Mouse (Mus musculus): Measurements from ENCODE around the gene Gyg. TPM values are rescaled to one million over a fixed set of nuclear protein-coding genes. Genes with fewer than 3 reads are reported as not detected.

Gyg gene
- polyA plus RNA-seq, 1 experiment, result 24.6 TPM

GRCm38 (mm10) chr3:20155476-20155875 is 359 bp upstream of the Gyg start:
- 42% methylated on average over 6 of the region's 6 CpGs for WGBS
- DNase-seq, result no peak
- H3K27ac ChIP-seq (ENCODE audit: control insufficient read depth, insufficient read depth, low read length), result no peak overlapping the region
- H3K27me3 ChIP-seq (ENCODE audit: control insufficient read depth, insufficient read depth, low read length), result no peaks in the 10 kb centered on the region
- 0 out of 2 replicates have a peak, but pooled peaks cover 2% of the 10 kb centered on the region for H3K4me1 ChIP-seq (replicated peaks; ENCODE audit: control insufficient read depth, insufficient read depth, low read length)
- no peak overlapping the region for H3K4me3 ChIP-seq (ENCODE audit: control insufficient read depth, insufficient read depth, low read length)
- TF ChIP-seq CTCF (IDR thresholded peaks at IDR 0.05; ENCODE audit: borderline replicate concordance, control insufficient read depth, extremely low read depth, insufficient read depth, low read length, poor library complexity), result no peak
- no peak for TF ChIP-seq POLR2A (IDR thresholded peaks at IDR 0.05; ENCODE audit: control insufficient read depth, extremely low read depth, insufficient read depth, low read length, poor library complexity)
- no peaks in the 10 kb centered on the region; the same call in 1 of the 2 replicates for H3K36me3 ChIP-seq (ENCODE audit: control insufficient read depth, insufficient read depth, low read length)

DNA sequence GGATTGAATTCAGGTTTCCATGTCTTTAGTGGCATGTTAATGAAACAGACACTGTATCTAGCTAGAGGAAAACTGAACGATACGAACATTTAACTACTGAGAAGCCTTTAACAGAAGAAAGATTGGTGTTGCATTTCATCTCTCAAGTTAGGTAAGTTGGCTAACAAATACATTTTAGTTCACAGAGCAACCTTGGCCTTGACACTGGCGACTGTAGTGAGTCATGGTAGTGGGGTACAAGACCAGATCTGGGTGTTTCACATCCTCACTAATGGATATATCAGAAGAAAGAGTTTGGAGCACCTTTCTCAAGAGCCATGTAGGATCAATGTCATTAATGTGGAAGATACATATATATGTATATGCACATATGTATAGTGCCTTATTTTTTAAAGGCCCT is 3.5 kb downstream of the Gyg start:
- DNase-seq, result no peak
- Histone ChIP-seq H3K4me1 (replicated peaks; ENCODE audit: control insufficient read depth, insufficient read depth, low read length) (0 out of 2 replicates have a peak, but pooled peaks cover 2% of the 10 kb centered on the region), H3K27me3 (ENCODE audit: control insufficient read depth, insufficient read depth, low read length) (no peaks in the 10 kb centered on the region), H3K27ac (ENCODE audit: control insufficient read depth, insufficient read depth, low read length) (no peak overlapping the region), H3K36me3 (ENCODE audit: control insufficient read depth, insufficient read depth, low read length) (peaks cover 3% of the 10 kb centered on the region), H3K4me3 (ENCODE audit: control insufficient read depth, insufficient read depth, low read length) (no peak overlapping the region)
- WGBS, result 92% methylated on average over 3 of the region's 3 CpGs
- TF ChIP-seq POLR2A (IDR thresholded peaks at IDR 0.05; ENCODE audit: control insufficient read depth, extremely low read depth, insufficient read depth, low read length, poor library complexity), result no peak
- no peak for TF ChIP-seq CTCF (IDR thresholded peaks at IDR 0.05; ENCODE audit: borderline replicate concordance, control insufficient read depth, extremely low read depth, insufficient read depth, low read length, poor library complexity)

DNA sequence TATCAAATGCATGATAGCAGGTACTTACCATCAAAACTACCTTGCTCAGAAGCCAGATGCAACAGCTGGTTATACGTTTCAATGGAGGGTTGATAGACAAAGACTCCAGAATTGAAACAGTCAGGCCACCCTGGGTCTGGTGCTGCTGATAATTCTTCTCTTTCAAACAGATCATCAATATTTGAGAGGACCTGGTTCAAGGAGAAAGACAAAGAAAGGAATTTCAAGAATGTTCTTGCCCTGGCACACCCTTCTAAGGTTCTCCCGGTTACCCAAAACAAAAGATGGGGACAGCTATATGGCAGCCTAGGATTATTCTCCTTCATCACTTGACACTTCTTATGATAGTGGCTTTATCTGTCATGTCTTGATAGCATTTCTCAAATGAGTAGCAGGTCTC is 4.6 kb downstream of the Gyg start:
- no peak overlapping the region for H3K4me3 ChIP-seq (ENCODE audit: control insufficient read depth, insufficient read depth, low read length)
- H3K36me3 ChIP-seq (ENCODE audit: control insufficient read depth, insufficient read depth, low read length), result peaks cover 3% of the 10 kb centered on the region
- TF ChIP-seq POLR2A (IDR thresholded peaks at IDR 0.05; ENCODE audit: control insufficient read depth, extremely low read depth, insufficient read depth, low read length, poor library complexity) (no peak), CTCF (IDR thresholded peaks at IDR 0.05; ENCODE audit: borderline replicate concordance, control insufficient read depth, extremely low read depth, insufficient read depth, low read length, poor library complexity) (no peak)
- no peak overlapping the region for H3K27ac ChIP-seq (ENCODE audit: control insufficient read depth, insufficient read depth, low read length)
- 93% methylated on average over 2 of the region's 2 CpGs for WGBS
- no peaks in the 10 kb centered on the region for H3K27me3 ChIP-seq (ENCODE audit: control insufficient read depth, insufficient read depth, low read length)
- DNase-seq, result no peak
- H3K4me1 ChIP-seq (replicated peaks; ENCODE audit: control insufficient read depth, insufficient read depth, low read length), result 0 out of 2 replicates have a peak, but pooled peaks cover 2% of the 10 kb centered on the region

- TF ChIP-seq POLR2A (IDR thresholded peaks at IDR 0.05; ENCODE audit: control insufficient read depth, extremely low read depth, insufficient read depth, low read length, poor library complexity) (no peak), CTCF (IDR thresholded peaks at IDR 0.05; ENCODE audit: borderline replicate concordance, control insufficient read depth, extremely low read depth, insufficient read depth, low read length, poor library complexity) (no peak)
- H3K27ac ChIP-seq (ENCODE audit: control insufficient read depth, insufficient read depth, low read length), result no peak overlapping the region
- no peaks in the 10 kb centered on the region for H3K4me1 ChIP-seq (replicated peaks; ENCODE audit: control insufficient read depth, insufficient read depth, low read length)
- H3K36me3 ChIP-seq (ENCODE audit: control insufficient read depth, insufficient read depth, low read length), result peaks cover 3% of the 10 kb centered on the region
- no peak for DNase-seq
- WGBS, result 91% methylated on average over 5 of the region's 5 CpGs
- H3K27me3 ChIP-seq (ENCODE audit: control insufficient read depth, insufficient read depth, low read length), result no peaks in the 10 kb centered on the region
- no peak overlapping the region for H3K4me3 ChIP-seq (ENCODE audit: control insufficient read depth, insufficient read depth, low read length)
Measured at GRCm38 (mm10) chr3:20147647-20148046, 7.5 kb downstream of the Gyg start.

GRCm38 (mm10) chr3:20146884-20147395 is 8.2 kb downstream of the Gyg start:
- Histone ChIP-seq H3K36me3 (ENCODE audit: control insufficient read depth, insufficient read depth, low read length) (peaks cover 3% of the 10 kb centered on the region), H3K27me3 (ENCODE audit: control insufficient read depth, insufficient read depth, low read length) (no peaks in the 10 kb centered on the region), H3K4me1 (replicated peaks; ENCODE audit: control insufficient read depth, insufficient read depth, low read length) (peaks cover 2% of the 10 kb centered on the region; the same call in 1 of the 2 replicates), H3K4me3 (ENCODE audit: control insufficient read depth, insufficient read depth, low read length) (no peak overlapping the region), H3K27ac (ENCODE audit: control insufficient read depth, insufficient read depth, low read length) (no peak overlapping the region)
- no peak for TF ChIP-seq POLR2A (IDR thresholded peaks at IDR 0.05; ENCODE audit: control insufficient read depth, extremely low read depth, insufficient read depth, low read length, poor library complexity)
- no peak for TF ChIP-seq CTCF (IDR thresholded peaks at IDR 0.05; ENCODE audit: borderline replicate concordance, control insufficient read depth, extremely low read depth, insufficient read depth, low read length, poor library complexity)
- DNase-seq, result no peak
- WGBS, result 93% methylated on average over 7 of the region's 7 CpGs

DNA sequence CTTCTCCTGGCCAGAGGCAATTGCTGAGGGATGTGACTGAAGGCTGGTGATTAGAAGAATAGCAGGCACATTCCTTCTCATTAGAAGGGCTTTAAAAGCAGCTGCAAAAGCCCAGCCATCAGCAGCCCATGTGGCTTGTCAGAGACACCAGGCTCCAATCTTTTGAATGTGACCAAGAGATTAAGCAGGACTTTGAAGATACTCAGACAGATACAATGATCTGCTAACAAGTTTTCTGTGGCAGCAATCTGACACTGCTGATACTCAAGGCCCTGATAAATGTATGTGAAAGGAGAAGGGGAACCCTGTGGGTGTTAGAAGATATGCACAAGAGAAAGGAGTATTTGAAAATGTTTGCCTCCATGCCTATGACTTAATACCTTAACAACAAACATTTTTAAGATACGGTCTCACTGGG is 9.4 kb downstream of the Gyg start:
- Histone ChIP-seq H3K36me3 (ENCODE audit: control insufficient read depth, insufficient read depth, low read length) (peaks cover 3% of the 10 kb centered on the region), H3K27ac (ENCODE audit: control insufficient read depth, insufficient read depth, low read length) (no peak overlapping the region), H3K27me3 (ENCODE audit: control insufficient read depth, insufficient read depth, low read length) (no peaks in the 10 kb centered on the region), H3K4me1 (replicated peaks; ENCODE audit: control insufficient read depth, insufficient read depth, low read length) (peaks cover 5% of the 10 kb centered on the region), H3K4me3 (ENCODE audit: control insufficient read depth, insufficient read depth, low read length) (no peak overlapping the region)
- 100% methylated on average over 1 of the region's 1 CpGs for WGBS
- TF ChIP-seq CTCF (IDR thresholded peaks at IDR 0.05; ENCODE audit: borderline replicate concordance, control insufficient read depth, extremely low read depth, insufficient read depth, low read length, poor library complexity) (no peak), POLR2A (IDR thresholded peaks at IDR 0.05; ENCODE audit: control insufficient read depth, extremely low read depth, insufficient read depth, low read length, poor library complexity) (no peak)
- DNase-seq, result no peak

DNA sequence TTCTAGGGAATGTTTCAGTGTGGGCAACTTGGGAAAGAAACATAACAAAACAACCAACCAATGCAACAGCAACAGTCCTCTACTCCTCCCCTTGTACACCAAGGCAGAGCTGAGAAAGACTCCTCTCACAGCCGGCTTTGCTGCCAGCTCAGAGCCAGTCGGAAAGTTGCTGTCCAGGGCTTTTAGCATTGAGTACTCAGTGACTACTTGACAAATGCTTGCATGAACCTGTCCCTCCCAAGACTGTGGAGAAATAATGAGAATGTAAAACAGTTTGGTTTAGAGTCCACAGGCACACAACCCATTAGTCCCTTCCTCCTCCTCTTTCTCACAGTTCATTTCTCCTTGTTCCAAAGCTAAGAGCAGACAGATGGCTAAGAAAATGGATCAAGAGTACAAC is 10.7 kb downstream of the Gyg start:
- Histone ChIP-seq H3K36me3 (ENCODE audit: control insufficient read depth, insufficient read depth, low read length) (peaks cover 4% of the 10 kb centered on the region; the same call in 1 of the 2 replicates), H3K27ac (ENCODE audit: control insufficient read depth, insufficient read depth, low read length) (no peak overlapping the region), H3K4me3 (ENCODE audit: control insufficient read depth, insufficient read depth, low read length) (no peak overlapping the region), H3K27me3 (ENCODE audit: control insufficient read depth, insufficient read depth, low read length) (no peaks in the 10 kb centered on the region), H3K4me1 (replicated peaks; ENCODE audit: control insufficient read depth, insufficient read depth, low read length) (peaks cover 5% of the 10 kb centered on the region)
- TF ChIP-seq POLR2A (IDR thresholded peaks at IDR 0.05; ENCODE audit: control insufficient read depth, extremely low read depth, insufficient read depth, low read length, poor library complexity), result no peak
- no peak for DNase-seq
- WGBS, result 90% methylated on average over 2 of the region's 2 CpGs

Data from thymus, adult 2 months (tissue).